25 mouse cellular contexts compared by ENCODE assay signal in the genomic region with DNA sequence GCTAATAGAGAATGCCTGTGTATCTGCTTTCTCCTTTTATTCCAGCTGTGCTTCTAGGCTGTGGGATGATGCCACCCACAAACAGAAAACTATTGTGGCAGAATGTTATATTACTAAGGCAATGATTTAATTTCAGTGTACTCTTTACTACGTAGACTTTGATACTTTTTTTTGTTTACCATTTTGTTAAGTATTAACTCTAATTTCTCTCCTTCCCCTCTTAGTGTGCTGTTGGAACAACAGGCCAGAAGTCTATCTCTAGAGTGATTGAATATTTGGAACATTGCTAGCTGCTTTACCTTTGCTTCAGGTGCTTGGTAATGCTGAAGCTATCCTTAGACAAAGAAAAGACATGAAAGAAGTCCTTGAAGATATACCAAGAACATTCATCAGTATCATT.
DNase-seq lines count a peak whose midpoint lies in the region; ATAC-seq and TF ChIP-seq lines count a peak whose summit lies in the region.
"Had no signal": no experiment of that assay in that cellular context is flagged by ENCODE, and none has a peak within 500 bp of the region (broad histone marks: within the 10 kb centered on the region; RNA-seq: fewer than 3 reads in every experiment).

No protein-coding gene starts in this region.

- ATAC-seq in kidney, embryonic 16.5 days (ENCODE audit: low FRiP score, low TSS enrichment): no peak
- ATAC-seq in liver, embryonic 15.5 days (ENCODE audit: insufficient read depth): no peak
- no peak for ATAC-seq in midbrain, embryonic 11.5 days (ENCODE audit: low FRiP score)
- ATAC-seq: activated CD4-positive, CD25-positive, alpha-beta regulatory T cell, adult 4 months; CD4-positive, CD25-positive, alpha-beta regulatory T cell, adult 4 months; forebrain, embryonic 13.5 days; Patski had no signal

- H3K4me2 ChIP-seq in kidney, embryonic 16.5 days (replicated peaks; ENCODE audit: low read depth, low read length): no peak overlapping the region
- H3K4me2 ChIP-seq in liver, embryonic 15.5 days: no peak overlapping the region
- no peak overlapping the region for H3K4me2 ChIP-seq in midbrain, embryonic 11.5 days
- H3K4me2 ChIP-seq: embryonic facial prominence, embryonic 12.5 days; forebrain, embryonic 13.5 days had no signal

- H3K4me3 ChIP-seq in kidney, adult 2 months (ENCODE audit: insufficient read depth, low read depth, low read length): no peak overlapping the region
- H3K4me3 ChIP-seq in kidney, embryonic 16.5 days (ENCODE audit: low read length): no peak overlapping the region
- no peak overlapping the region for H3K4me3 ChIP-seq in layer of hippocampus, adult 2 months
- no peak overlapping the region for H3K4me3 ChIP-seq in liver, embryonic 15.5 days (replicated peaks)
- no peak overlapping the region for H3K4me3 ChIP-seq in midbrain, embryonic 11.5 days (ENCODE audit: low read depth, low read length)
- no peak overlapping the region for H3K4me3 ChIP-seq in midbrain, embryonic 10.5 days
- H3K4me3 ChIP-seq: embryonic facial prominence, embryonic 10.5 days; embryonic facial prominence, embryonic 12.5 days; forebrain, embryonic 13.5 days had no signal

- peaks cover 3% of the 10 kb centered on the region; the same call in 1 of the 2 replicates for H3K4me1 ChIP-seq in kidney, adult 2 months (ENCODE audit: control insufficient read depth, insufficient read depth, low read length)
- no peaks in the 10 kb centered on the region for H3K4me1 ChIP-seq in kidney, embryonic 16.5 days (ENCODE audit: insufficient read depth, low read length)
- H3K4me1 ChIP-seq in liver, embryonic 15.5 days (replicated peaks): no peaks in the 10 kb centered on the region
- H3K4me1 ChIP-seq in midbrain, embryonic 11.5 days (ENCODE audit: control insufficient read depth, insufficient read depth, low read length): no peaks in the 10 kb centered on the region
- no peaks in the 10 kb centered on the region for H3K4me1 ChIP-seq in midbrain, embryonic 10.5 days
- H3K4me1 ChIP-seq: embryonic facial prominence, embryonic 10.5 days; embryonic facial prominence, embryonic 12.5 days; forebrain, embryonic 13.5 days had no signal

- TF ChIP-seq CTCF in kidney, adult 2 months (conservative IDR thresholded peaks at IDR 0.05; ENCODE audit: insufficient read depth, insufficient read length, low read depth, low read length): no peak
- no peak for TF ChIP-seq CTCF in layer of hippocampus, adult 2 months (conservative IDR thresholded peaks at IDR 0.05)

- no peak for DNase-seq in kidney, adult 2 months
- DNase-seq in layer of hippocampus, adult 2 months (ENCODE audit: low spot score in 2 of 2): no peak
- DNase-seq in layer of hippocampus, postnatal 14 days (ENCODE audit: low spot score in 2 of 2): no peak
- DNase-seq in liver: no peak
- DNase-seq in midbrain, embryonic 11.5 days (ENCODE audit: low spot score, missing footprints): peak; percentile 81
- DNase-seq in midbrain, embryonic 10.5 days (ENCODE audit: low spot score): no peak
- DNase-seq: adrenal gland, adult 8-10 months; adrenal gland, postnatal 14 days; adrenal gland, postnatal 36 days; B cell, adult 2 months; cerebellum, adult 11-12 months; cerebellum, adult 2 months; cerebellum, adult 9-10 months; cerebellum, postnatal 10 days; cerebellum, postnatal 25 days had no signal

- peaks cover 8% of the 10 kb centered on the region for H3K36me3 ChIP-seq in kidney, adult 2 months (ENCODE audit: control insufficient read depth, insufficient read depth, low read length)
- H3K36me3 ChIP-seq in kidney, embryonic 16.5 days (ENCODE audit: insufficient read depth, low read length): peaks cover 34% of the 10 kb centered on the region
- H3K36me3 ChIP-seq in liver, embryonic 15.5 days (replicated peaks): peaks cover 74% of the 10 kb centered on the region
- H3K36me3 ChIP-seq in midbrain, embryonic 11.5 days (ENCODE audit: control insufficient read depth, insufficient read depth, low read length): peaks cover 7% of the 10 kb centered on the region
- H3K36me3 ChIP-seq in midbrain, embryonic 10.5 days: peaks cover 85% of the 10 kb centered on the region

- peak overlapping the region; percentile 46; the same call in 1 of the 2 replicates for H3K27ac ChIP-seq in kidney, adult 2 months (ENCODE audit: insufficient read depth, low read depth, low read length)
- H3K27ac ChIP-seq in kidney, embryonic 16.5 days (ENCODE audit: low read length): no peak overlapping the region
- H3K27ac ChIP-seq in layer of hippocampus, adult 2 months: peak overlapping the region; percentile 43; the same call in 1 of the 2 replicates
- H3K27ac ChIP-seq in liver, embryonic 15.5 days (replicated peaks): 0 out of 2 replicates have a peak overlapping the region, but pooled peaks have one; percentile 19
- H3K27ac ChIP-seq in midbrain, embryonic 11.5 days (ENCODE audit: low read depth, low read length): no peak overlapping the region
- H3K27ac ChIP-seq in midbrain, embryonic 10.5 days (replicated peaks): no peak overlapping the region
- H3K27ac ChIP-seq: embryonic facial prominence, embryonic 10.5 days; embryonic facial prominence, embryonic 12.5 days; forebrain, embryonic 13.5 days had no signal

- no peak overlapping the region for H3K9ac ChIP-seq in kidney, embryonic 16.5 days (replicated peaks; ENCODE audit: low read length)
- H3K9ac ChIP-seq in liver, embryonic 15.5 days: no peak overlapping the region
- H3K9ac ChIP-seq in midbrain, embryonic 11.5 days (ENCODE audit: low read length): no peak overlapping the region
- H3K9ac ChIP-seq: embryonic facial prominence, embryonic 12.5 days; forebrain, embryonic 13.5 days had no signal

- TF ChIP-seq POLR2A in kidney, adult 2 months (IDR thresholded peaks at IDR 0.05; ENCODE audit: low read depth, low read length): no peak

- H3K9me3 ChIP-seq in kidney, embryonic 16.5 days (ENCODE audit: low read length): no peaks in the 10 kb centered on the region
- no peaks in the 10 kb centered on the region for H3K9me3 ChIP-seq in liver, embryonic 15.5 days (replicated peaks)
- H3K9me3 ChIP-seq in midbrain, embryonic 11.5 days (ENCODE audit: control insufficient read depth, low read length): no peaks in the 10 kb centered on the region
- no peaks in the 10 kb centered on the region for H3K9me3 ChIP-seq in midbrain, embryonic 10.5 days (replicated peaks)
- H3K9me3 ChIP-seq: embryonic facial prominence, embryonic 10.5 days; embryonic facial prominence, embryonic 12.5 days; forebrain, embryonic 13.5 days; G1E had no signal

- 45% methylated on average over 1 of the region's 1 CpGs for WGBS in kidney, adult 2 months
- 89% methylated on average over 1 of the region's 1 CpGs for WGBS in kidney, embryonic 16.5 days
- WGBS in liver, embryonic 15.5 days (ENCODE audit: insufficient replicate concordance): 83% methylated on average over 1 of the region's 1 CpGs
- 100% methylated on average over 1 of the region's 1 CpGs for WGBS in midbrain, embryonic 11.5 days
- 90% methylated on average over 1 of the region's 1 CpGs for WGBS in midbrain, embryonic 10.5 days

- no peaks in the 10 kb centered on the region for H3K27me3 ChIP-seq in kidney, adult 2 months (replicated peaks; ENCODE audit: control insufficient read depth, insufficient read depth, low read length)
- H3K27me3 ChIP-seq in kidney, embryonic 16.5 days (ENCODE audit: insufficient read depth, low read length): no peaks in the 10 kb centered on the region
- no peaks in the 10 kb centered on the region for H3K27me3 ChIP-seq in liver, embryonic 15.5 days
- no peaks in the 10 kb centered on the region for H3K27me3 ChIP-seq in midbrain, embryonic 11.5 days (ENCODE audit: control insufficient read depth, insufficient read depth, low read length)
- no peaks in the 10 kb centered on the region for H3K27me3 ChIP-seq in midbrain, embryonic 10.5 days (ENCODE audit: low read depth, poor library complexity, severe bottlenecking)
- H3K27me3 ChIP-seq: CH12.LX; embryonic facial prominence, embryonic 12.5 days; forebrain, embryonic 13.5 days; Patski had no signal

Comparison
In these comparisons a context has a peak if more than half of its experiments do, and no peak if none do; other contexts are left out.
1. H3K27ac ChIP-seq: peak in kidney, adult 2 months (single experiment), layer of hippocampus, adult 2 months (single experiment) and liver, embryonic 15.5 days (single experiment); none in kidney, embryonic 16.5 days (single experiment), midbrain, embryonic 11.5 days (single experiment) and midbrain, embryonic 10.5 days (single experiment).